Mouse (Mus musculus) Patski (cell line): ENCODE data around the gene Npr3. TPM values are rescaled to one million over a fixed set of nuclear protein-coding genes. Genes with fewer than 3 reads are reported as not detected.
A peak's percentile ranks its signal among the peaks of the same experiment; 100 is the strongest.

ENCODE experiments used
- ATAC-seq: fragments of 100-300 bp; one replicate; pipeline ENCODE4 v1.8.0; 2021
- CTCF ChIA-PET: fragments of 350-600 bp; sonication (Branson Sonifier 250); formaldehyde crosslinking; loops from one replicate; lab custom pipeline; 2022; ENCODE audit warnings: inconsistent platforms; lab: Charles Lee
- POLR2A ChIA-PET: fragments of 350-600 bp; sonication (Branson Sonifier 250); formaldehyde crosslinking; loops from one replicate; lab custom pipeline; 2022; ENCODE audit warnings: antibody characterized with exemption, inconsistent platforms; lab: Charles Lee
- DNase-seq: peaks from one replicate; pipeline ENCODE4 v3.0.0-alpha.2; 2011; ENCODE audit warnings: low read depth, low spot score
- H3K27me3 ChIP-seq: fragments of 371-371 bp; one replicate; pipeline ENCODE4 v1.5.1; 2021
- CTCF ChIP-seq: fragments of 100-300 bp; IDR thresholded peaks from one replicate; pipeline ENCODE4 v1.5.1; 2021
- in situ Hi-C: fragments of 300-500 bp; cut with MboI; formaldehyde crosslinking; loops from 3 replicates; pipeline ENCODE4 v1.11.1; 2018; ENCODE audit warnings: low pct_unique_long_range_greater_than_20kb, mixed read lengths
- polyA plus RNA-seq: library from polyadenylated mRNA; unstranded; gene quantifications from one replicate; pipeline ENCODE4 v1.2.3, GENCODE M21; 2021

Gene Npr3
- polyA plus RNA-seq, result 15.9 TPM

DNA sequence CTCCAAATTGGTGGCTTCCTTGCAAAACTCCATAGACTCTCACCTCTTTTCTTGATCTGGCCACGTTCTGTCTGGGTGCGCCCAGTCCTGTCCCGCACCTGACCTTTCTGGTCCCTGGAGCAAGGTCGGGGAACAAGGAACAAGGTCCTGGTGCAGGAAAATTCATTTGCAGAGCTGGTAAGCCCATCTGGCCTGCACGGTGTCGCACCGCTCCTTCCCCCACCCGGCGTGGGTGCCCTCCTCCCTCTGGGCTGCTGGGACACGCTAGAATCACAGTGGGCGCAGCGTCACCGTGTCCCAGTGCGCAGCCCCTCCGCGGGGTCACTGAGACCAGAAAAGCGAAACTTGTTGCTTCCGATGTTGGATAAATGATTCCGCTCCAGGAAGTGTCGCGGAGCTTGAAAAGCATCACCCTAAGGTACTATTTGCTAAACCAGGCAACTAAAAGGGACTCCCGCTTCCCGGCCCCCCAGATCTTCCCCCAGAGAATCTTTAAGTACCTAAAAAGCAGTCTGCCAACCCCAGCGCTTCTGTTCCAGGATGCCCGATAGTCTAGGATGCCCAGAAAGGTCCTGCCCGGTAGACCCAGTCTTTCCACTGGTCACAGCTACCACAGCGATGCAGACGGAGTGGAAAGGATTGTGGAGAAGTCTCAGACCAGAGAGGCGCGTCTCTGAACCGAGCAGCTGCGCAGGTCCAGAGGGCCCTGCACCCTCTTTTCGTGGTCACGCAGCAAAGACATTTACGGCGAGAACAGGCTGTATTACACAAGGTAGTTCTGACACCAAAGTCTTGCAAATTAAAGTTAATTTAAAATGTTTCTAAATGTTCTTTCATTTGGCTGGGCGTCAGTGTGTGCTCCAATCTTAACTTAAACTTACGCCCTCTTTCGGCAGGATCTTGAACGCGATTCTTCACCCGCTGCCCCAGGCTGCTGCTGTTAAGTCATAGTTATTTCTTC, at the start of gene Npr3:
TSS of gene Npr3 (minus strand) at position 717 of the 961 bp plus-strand sequence.
- no peaks in the 10 kb centered on the region for H3K27me3 ChIP-seq
- DNase-seq (no peak), ATAC-seq (peak; percentile 67)
- ChIA-PET POLR2A (interaction anchor here (0.7 to 1.0 kb wide), 3 partner anchors 132 to 153 kb away, joined by 3 to 6 read pairs (median 3); no protein-coding TSS in a partner anchor), CTCF (interaction anchor here (0.7 to 6.1 kb wide), 4 partner anchors 16 to 154 kb away, joined by 3 to 46 read pairs (median 4); no protein-coding TSS in a partner anchor)
- no peak for TF ChIP-seq CTCF
- in situ Hi-C loops, result loop anchor here (5.0 kb wide), 2 partner anchors 60 to 500 kb away; no protein-coding TSS in a partner anchor

DNA sequence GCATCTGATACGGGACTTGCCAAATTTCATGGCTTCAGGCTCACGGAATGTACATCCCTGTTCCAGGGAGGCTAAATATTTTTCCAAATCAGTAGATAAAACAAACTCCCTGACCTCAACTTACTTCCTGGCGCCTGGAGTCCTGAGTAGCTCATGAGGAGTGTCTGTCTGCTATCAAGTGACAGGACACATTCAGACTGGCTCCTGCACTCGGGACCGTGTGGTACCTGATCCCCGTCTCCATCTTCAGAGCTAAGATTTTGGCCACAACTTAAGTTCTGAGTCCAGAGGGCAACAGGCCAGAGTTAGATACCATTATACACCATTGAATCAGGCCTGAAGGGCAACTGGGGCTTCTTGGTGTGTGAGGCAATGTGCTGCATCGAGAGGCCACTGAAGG, 49.0 kb upstream of the Npr3 start:
- POLR2A ChIA-PET, result no interaction called here
- CTCF ChIA-PET, result interaction anchor here (0.8 to 2.4 kb wide), 2 partner anchors 10 to 15 kb away, joined by 3 to 10 read pairs; no protein-coding TSS in a partner anchor

DNA sequence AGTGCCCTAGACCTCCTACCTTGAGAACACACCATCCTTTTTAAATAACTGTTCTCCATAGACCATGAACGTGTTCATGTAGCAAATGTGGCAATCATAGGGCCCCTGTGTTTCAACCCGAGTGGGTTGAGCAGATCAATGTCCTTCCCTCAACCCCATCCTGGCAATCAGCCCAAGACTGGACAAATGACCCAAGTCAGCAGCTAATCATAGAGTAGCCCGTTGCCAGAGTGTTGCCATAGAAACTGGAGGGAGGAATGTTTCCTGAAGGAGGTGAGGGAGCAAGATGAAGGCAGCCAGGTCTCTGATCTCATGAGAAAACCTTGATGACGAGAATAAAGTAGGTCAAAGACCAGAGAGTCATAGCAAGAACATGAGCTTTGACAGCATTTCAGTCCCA, 47.1 kb upstream of the Npr3 start:
- ChIA-PET CTCF (interaction anchor here (1.3 kb wide), 1 partner anchor 18 kb away, joined by 3 read pairs; no protein-coding TSS in a partner anchor), POLR2A (no interaction called here)
- ATAC-seq (no peak), DNase-seq (no peak)
- no peaks in the 10 kb centered on the region for H3K27me3 ChIP-seq
- in situ Hi-C loops, result loop anchor here (25.0 kb wide), 1 partner anchor 917 kb away; the partner anchor contains the start of gene Rxfp3
- no peak for TF ChIP-seq CTCF

More for the DNA sequence above, 49.0 kb upstream of the Npr3 start:
- ATAC-seq, result no peak
- H3K27me3 ChIP-seq, result no peaks in the 10 kb centered on the region
- in situ Hi-C loops, result loop anchor here (25.0 kb wide), 1 partner anchor 919 kb away; the partner anchor contains the start of gene Rxfp3
- TF ChIP-seq CTCF, result no peak
- DNase-seq, result no peak

DNA sequence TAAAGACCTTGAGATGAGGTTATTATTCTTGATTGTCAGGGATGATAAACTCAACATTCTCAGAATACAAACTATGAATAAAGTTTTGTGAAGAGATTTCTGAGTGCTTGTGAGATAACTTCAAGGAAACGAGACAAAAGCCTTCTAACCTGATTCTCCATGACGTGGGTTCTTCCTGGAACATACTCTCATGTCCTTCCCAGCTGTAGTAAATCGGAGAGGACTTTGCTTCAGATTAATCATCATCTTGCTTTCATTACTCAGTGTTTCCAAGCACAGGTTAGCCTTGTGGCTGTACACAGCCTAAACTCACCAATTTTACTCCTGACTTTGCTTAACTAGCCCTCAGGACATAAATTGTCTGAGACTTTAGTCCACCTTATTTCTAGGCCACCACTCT, 45.1 kb upstream of the Npr3 start:
- ATAC-seq, result no peak
- in situ Hi-C loops, result loop anchor here (25.0 kb wide), 1 partner anchor 915 kb away; the partner anchor contains the start of gene Rxfp3
- TF ChIP-seq CTCF, result no peak
- ChIA-PET POLR2A (no interaction called here), CTCF (interaction anchor here (0.9 to 1.2 kb wide), 2 partner anchors 199 to 365 kb away, joined by 3 read pairs; no protein-coding TSS in a partner anchor)
- H3K27me3 ChIP-seq, result no peaks in the 10 kb centered on the region
- no peak for DNase-seq

DNA sequence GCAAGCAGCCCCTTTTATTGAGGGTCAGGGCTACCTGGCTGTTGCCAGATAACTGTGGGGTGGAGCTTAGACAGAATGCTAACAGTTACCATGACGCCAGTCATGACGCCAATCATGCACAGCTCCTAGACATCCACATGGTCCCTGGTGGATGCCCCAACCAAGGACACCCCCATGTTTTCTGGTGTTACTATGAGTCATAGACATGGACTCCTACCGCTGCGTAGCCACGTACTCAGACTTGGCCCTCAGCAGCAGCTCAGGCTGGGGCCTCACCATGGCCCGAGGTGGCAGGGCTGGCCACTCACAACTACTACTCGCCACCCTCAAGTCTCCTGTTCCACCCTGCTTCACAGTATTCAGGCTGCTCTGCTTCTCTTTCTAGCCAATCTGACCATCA, 44.1 kb upstream of the Npr3 start:
- DNase-seq, result no peak
- no peak for TF ChIP-seq CTCF
- ATAC-seq, result no peak
- in situ Hi-C loops, result loop anchor here (25.0 kb wide), 1 partner anchor 914 kb away; the partner anchor contains the start of gene Rxfp3
- POLR2A ChIA-PET, result no interaction called here
- CTCF ChIA-PET, result no interaction called here
- H3K27me3 ChIP-seq, result no peaks in the 10 kb centered on the region

DNA sequence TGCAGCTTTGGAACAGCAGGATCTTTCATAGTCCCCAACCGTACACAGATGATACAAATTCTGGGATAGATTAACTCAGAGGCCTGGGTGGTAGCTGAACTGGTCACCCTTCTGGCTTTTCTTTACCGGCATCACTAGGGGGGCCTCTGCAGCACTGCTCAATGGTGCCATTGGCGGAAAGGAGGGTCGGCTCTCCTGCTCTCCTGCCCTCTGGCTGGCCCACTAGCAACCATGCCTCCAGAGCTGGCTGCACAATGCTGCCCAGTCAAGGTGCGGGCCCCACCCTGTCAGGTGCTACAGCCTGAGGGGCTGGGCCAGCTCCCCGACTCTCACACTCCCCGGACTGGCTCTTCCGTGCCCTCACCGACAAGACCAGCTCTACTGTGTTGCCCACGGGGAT, 43.1 kb upstream of the Npr3 start:
- H3K27me3 ChIP-seq, result no peaks in the 10 kb centered on the region
- TF ChIP-seq CTCF, result no peak
- DNase-seq, result no peak
- no peak for ATAC-seq
- POLR2A ChIA-PET, result no interaction called here
- CTCF ChIA-PET, result no interaction called here
- in situ Hi-C loops, result loop anchor here (25.0 kb wide), 1 partner anchor 913 kb away; the partner anchor contains the start of gene Rxfp3

DNA sequence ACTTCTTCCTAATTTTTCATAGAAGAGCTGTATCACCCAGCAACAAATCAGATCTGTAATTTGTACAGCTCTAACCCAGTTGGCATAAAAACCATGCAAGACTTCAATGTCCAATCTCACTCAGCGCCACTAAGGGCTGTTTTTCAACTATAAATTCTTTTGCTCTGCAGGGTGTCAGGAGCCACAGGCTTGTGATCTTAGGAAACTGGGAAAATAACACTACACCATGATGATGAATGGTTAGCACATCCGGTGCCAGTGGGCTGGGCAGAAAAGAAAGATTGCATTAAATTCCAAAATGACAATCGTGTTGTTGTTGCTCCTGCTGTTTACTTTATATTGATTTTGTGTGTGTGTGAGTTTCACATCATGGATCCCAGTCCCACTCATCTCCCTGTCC, 42.4 kb upstream of the Npr3 start:
- CTCF ChIA-PET, result interaction anchor here (1.2 kb wide), 1 partner anchor 22 kb away, joined by 3 read pairs; no protein-coding TSS in a partner anchor
- no peaks in the 10 kb centered on the region for H3K27me3 ChIP-seq
- no peak for TF ChIP-seq CTCF
- ATAC-seq (no peak), DNase-seq (no peak)
- in situ Hi-C loops, result no loop called here
- POLR2A ChIA-PET, result no interaction called here

DNA sequence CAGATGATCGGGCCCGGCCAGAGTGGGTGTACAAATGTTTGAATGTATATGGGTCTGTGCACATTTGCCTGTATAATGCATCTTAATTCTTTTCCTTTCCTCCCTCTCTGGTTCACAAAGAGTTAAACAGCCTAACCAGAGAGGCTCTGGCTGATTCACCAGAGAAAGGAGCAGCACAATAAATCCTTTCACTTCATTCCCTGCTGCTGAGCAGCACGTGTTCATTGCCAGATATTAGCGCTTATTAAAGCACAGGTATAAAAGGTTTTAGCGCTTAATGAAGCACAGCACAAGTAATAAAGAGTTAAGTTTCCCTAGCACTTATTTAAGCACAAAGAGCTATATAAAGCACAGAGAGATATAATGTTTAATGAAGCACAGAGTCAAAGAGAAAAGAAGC, 33.8 kb upstream of the Npr3 start:
- H3K27me3 ChIP-seq, result peaks cover 3% of the 10 kb centered on the region
- CTCF ChIA-PET, result no interaction called here
- no peak for DNase-seq
- POLR2A ChIA-PET, result no interaction called here
- in situ Hi-C loops, result no loop called here
- ATAC-seq, result no peak
- no peak for TF ChIP-seq CTCF

DNA sequence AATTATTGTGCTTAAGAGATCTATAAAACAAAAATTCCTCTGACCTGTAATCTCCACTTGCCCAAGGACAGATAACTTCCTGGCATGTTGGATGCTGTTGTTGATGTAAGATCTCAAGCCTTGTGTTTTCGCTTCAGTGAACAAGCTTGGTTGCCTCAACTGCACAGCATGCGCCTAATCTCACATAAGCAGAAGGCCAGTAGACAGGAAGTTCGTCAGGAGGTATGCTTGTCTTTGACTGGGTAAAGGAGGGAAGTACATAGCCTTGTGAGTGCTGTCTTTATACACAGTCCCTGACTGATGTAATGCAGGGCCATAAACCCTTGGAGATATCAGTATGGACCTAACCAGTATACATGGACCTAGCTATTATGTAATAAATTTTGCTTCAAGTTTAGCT, 20.7 kb upstream of the Npr3 start:
- in situ Hi-C loops, result no loop called here
- no peak for TF ChIP-seq CTCF
- DNase-seq (no peak), ATAC-seq (no peak)
- ChIA-PET POLR2A (no interaction called here), CTCF (interaction anchor here (0.9 to 2.2 kb wide), 5 partner anchors 9 to 174 kb away, joined by 3 to 6 read pairs (median 3); no protein-coding TSS in a partner anchor)
- H3K27me3 ChIP-seq, result no peaks in the 10 kb centered on the region

DNA sequence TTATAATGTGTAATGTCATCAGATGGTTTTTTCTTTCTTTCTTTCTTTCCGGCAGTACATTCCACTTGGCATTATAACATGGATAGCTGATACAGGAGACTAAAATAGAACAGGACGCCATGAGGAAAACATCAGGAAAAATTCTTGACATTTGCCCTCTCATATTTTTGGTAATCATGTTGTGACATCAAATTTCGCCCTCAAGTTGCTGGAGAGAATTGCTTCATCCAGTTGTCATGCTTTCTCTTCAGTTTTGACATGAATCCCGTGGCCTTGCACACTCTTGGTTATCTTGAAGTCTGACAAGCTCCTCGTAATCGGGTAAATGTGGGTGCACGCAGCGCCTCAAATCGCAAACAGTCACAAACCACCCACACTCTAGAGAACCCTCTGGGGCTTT, 7.0 kb upstream of the Npr3 start:
- no peak for TF ChIP-seq CTCF
- ChIA-PET CTCF (interaction anchor here (1.3 kb wide), 2 partner anchors 13 to 158 kb away, joined by 3 read pairs; no protein-coding TSS in a partner anchor), POLR2A (no interaction called here)
- no peak for DNase-seq
- in situ Hi-C loops, result loop anchor here (5.0 kb wide), 1 partner anchor 327 kb away; no protein-coding TSS in a partner anchor
- no peaks in the 10 kb centered on the region for H3K27me3 ChIP-seq
- no peak for ATAC-seq
